ENCODE assay signal across 30 mouse cellular contexts in genomic region chr10:34531766-34532165, GRCm38 (mm10). TPM values are rescaled to one million over a fixed set of nuclear protein-coding genes. Genes with fewer than 3 reads are reported as not detected.
A peak's percentile ranks its signal among the peaks of the same experiment; 100 is the strongest.
DNase-seq lines count a peak whose midpoint lies in the region; ATAC-seq and TF ChIP-seq lines count a peak whose summit lies in the region.
"Had no signal": no experiment of that assay in that cellular context is flagged by ENCODE, and none has a peak within 500 bp of the region (broad histone marks: within the 10 kb centered on the region; RNA-seq: fewer than 3 reads in every experiment).

No protein-coding gene starts in this region.

- no peaks in the 10 kb centered on the region for H3K9me3 ChIP-seq in hindbrain, embryonic 14.5 days (ENCODE audit: control insufficient read depth, low read length)
- H3K9me3 ChIP-seq in hindbrain, embryonic 13.5 days: no peaks in the 10 kb centered on the region
- no peaks in the 10 kb centered on the region for H3K9me3 ChIP-seq in kidney, postnatal 0 days (replicated peaks; ENCODE audit: low read length)
- H3K9me3 ChIP-seq: embryonic facial prominence, embryonic 15.5 days; G1E; heart, embryonic 12.5 days; heart, embryonic 15.5 days; hindbrain, embryonic 12.5 days had no signal

- POLR2A ChIA-PET in Patski (lab: Charles Lee): no interaction called here

- DNase-seq in hindbrain, embryonic 14.5 days (ENCODE audit: low spot score): peak; percentile 19
- peak; percentile 12 for DNase-seq in kidney, postnatal 0 days (ENCODE audit: low spot score)
- no peak for DNase-seq in kidney, adult 18-20 months
- DNase-seq in 3T3-L1 (ENCODE audit: low read depth, low spot score): peak; percentile 45
- DNase-seq in Patski (ENCODE audit: low read depth, low spot score): no peak
- DNase-seq in gastrocnemius, postnatal 14 days: no peak
- DNase-seq: adrenal gland, adult 8-10 months; adrenal gland, postnatal 25 days; B cell, adult 2 months; cerebellum, adult 11-12 months; cerebellum, adult 8-10 months; cerebellum, postnatal 36 days; embryo, embryonic 11 days; forebrain, postnatal 0 days; gastrocnemius, adult 2 months; gastrocnemius, postnatal 25 days; heart, adult 18-20 months; heart, postnatal 14 days had no signal

- ATAC-seq in hindbrain, embryonic 14.5 days (ENCODE audit: low FRiP score): no peak
- ATAC-seq in hindbrain, embryonic 13.5 days (ENCODE audit: low FRiP score): no peak
- ATAC-seq in kidney, postnatal 0 days (replicated peaks; ENCODE audit: low FRiP score, low read depth): no peak
- ATAC-seq in Patski: peak; percentile 52
- ATAC-seq: activated CD4-positive, CD25-positive, alpha-beta regulatory T cell, adult 4 months; forebrain, embryonic 14.5 days; forebrain, postnatal 0 days; hindbrain, postnatal 0 days; inflammation-experienced regulatory T-cells, adult 6 months; intestine, postnatal 0 days had no signal

- H3K27me3 ChIP-seq in hindbrain, embryonic 14.5 days (ENCODE audit: control insufficient read depth, insufficient read depth, low read length): no peaks in the 10 kb centered on the region
- no peaks in the 10 kb centered on the region for H3K27me3 ChIP-seq in hindbrain, embryonic 13.5 days
- H3K27me3 ChIP-seq in kidney, postnatal 0 days (ENCODE audit: insufficient read depth, low read length): no peaks in the 10 kb centered on the region
- H3K27me3 ChIP-seq in Patski: no peaks in the 10 kb centered on the region
- H3K27me3 ChIP-seq: CH12.LX; embryonic facial prominence, embryonic 15.5 days; heart, embryonic 12.5 days; heart, embryonic 15.5 days; hindbrain, embryonic 12.5 days had no signal

- TF ChIP-seq CTCF in kidney, postnatal 0 days (IDR thresholded peaks at IDR 0.05; ENCODE audit: low read depth): no peak
- TF ChIP-seq CTCF in Patski (IDR thresholded peaks at IDR 0.05): no peak

- in situ Hi-C loops in Patski (cut with MboI; ENCODE audit: low pct_unique_long_range_greater_than_20kb): no loop called here

- no peaks in the 10 kb centered on the region for H3K4me1 ChIP-seq in hindbrain, embryonic 14.5 days (replicated peaks; ENCODE audit: control insufficient read depth, insufficient read depth, low read length)
- no peaks in the 10 kb centered on the region for H3K4me1 ChIP-seq in hindbrain, embryonic 13.5 days (replicated peaks)
- H3K4me1 ChIP-seq in kidney, postnatal 0 days (replicated peaks; ENCODE audit: insufficient read depth, low read length): no peaks in the 10 kb centered on the region
- H3K4me1 ChIP-seq: embryonic facial prominence, embryonic 15.5 days; heart, embryonic 12.5 days; heart, embryonic 15.5 days; hindbrain, embryonic 12.5 days had no signal

- H3K9ac ChIP-seq in hindbrain, embryonic 14.5 days: no peak overlapping the region
- no peak overlapping the region for H3K9ac ChIP-seq in hindbrain, embryonic 13.5 days
- H3K9ac ChIP-seq in kidney, postnatal 0 days (ENCODE audit: low read depth, low read length): no peak overlapping the region
- H3K9ac ChIP-seq: embryonic facial prominence, embryonic 15.5 days; forebrain, postnatal 0 days; heart, embryonic 12.5 days; heart, embryonic 15.5 days; hindbrain, embryonic 12.5 days had no signal

- CTCF ChIA-PET in Patski (lab: Charles Lee): interaction anchor here (0.8 to 1.0 kb wide), 3 partner anchors 19 to 40 kb away, joined by 3 read pairs; no protein-coding TSS in a partner anchor

- WGBS in hindbrain, embryonic 14.5 days: 48% methylated on average over 1 of the region's 1 CpGs
- 73% methylated on average over 1 of the region's 1 CpGs for WGBS in hindbrain, embryonic 13.5 days
- 36% methylated on average over 1 of the region's 1 CpGs for WGBS in kidney, postnatal 0 days

- H3K36me3 ChIP-seq in hindbrain, embryonic 14.5 days (replicated peaks; ENCODE audit: control insufficient read depth, insufficient read depth): no peaks in the 10 kb centered on the region
- no peaks in the 10 kb centered on the region for H3K36me3 ChIP-seq in hindbrain, embryonic 13.5 days
- no peaks in the 10 kb centered on the region for H3K36me3 ChIP-seq in kidney, postnatal 0 days (ENCODE audit: insufficient read depth, low read length)
- H3K36me3 ChIP-seq: embryonic facial prominence, embryonic 15.5 days; G1E; heart, embryonic 12.5 days; heart, embryonic 15.5 days; hindbrain, embryonic 12.5 days had no signal

- no peak overlapping the region for H3K4me3 ChIP-seq in hindbrain, embryonic 14.5 days (replicated peaks; ENCODE audit: low read length)
- H3K4me3 ChIP-seq in hindbrain, embryonic 13.5 days: no peak overlapping the region
- no peak overlapping the region for H3K4me3 ChIP-seq in kidney, postnatal 0 days (replicated peaks; ENCODE audit: low read depth, low read length)
- H3K4me3 ChIP-seq: embryonic facial prominence, embryonic 15.5 days; gastrocnemius, adult 2 months; heart, embryonic 12.5 days; heart, embryonic 15.5 days; hindbrain, embryonic 12.5 days had no signal

- intact Hi-C loops in gastrocnemius, postnatal 14 days (cut with DNase I; ENCODE audit: low total_unique reads): no loop called here

- H3K4me2 ChIP-seq in hindbrain, embryonic 14.5 days (replicated peaks): no peak overlapping the region
- no peak overlapping the region for H3K4me2 ChIP-seq in hindbrain, embryonic 13.5 days
- no peak overlapping the region for H3K4me2 ChIP-seq in kidney, postnatal 0 days (ENCODE audit: low read length)
- H3K4me2 ChIP-seq: embryonic facial prominence, embryonic 15.5 days; heart, embryonic 12.5 days; heart, embryonic 15.5 days; hindbrain, embryonic 12.5 days had no signal

- no peak overlapping the region for H3K27ac ChIP-seq in hindbrain, embryonic 14.5 days
- no peak overlapping the region for H3K27ac ChIP-seq in hindbrain, embryonic 13.5 days
- H3K27ac ChIP-seq in kidney, postnatal 0 days: no peak overlapping the region
- H3K27ac ChIP-seq: embryonic facial prominence, embryonic 15.5 days; gastrocnemius, adult 2 months; heart, embryonic 15.5 days; hindbrain, embryonic 12.5 days; hindbrain, postnatal 0 days had no signal

RNA-seq across cellular contexts. Expression of gene Frk, which starts 48.6 kb away (rescaled TPM):
- polyA plus RNA-seq in hindbrain, embryonic 14.5 days (2014; fragmentation: Nextera tagmentation; extraction: Ambion mirVana): 0.78 and 1.1 TPM in 2 replicates
- polyA plus RNA-seq in hindbrain, embryonic 13.5 days (2015; fragmentation: Nextera tagmentation; extraction: Ambion mirVana): 0.82 and 1.4 TPM in 2 replicates
- polyA plus RNA-seq in kidney, postnatal 0 days (2015; fragmentation: Nextera tagmentation; extraction: Ambion mirVana): 20.5 and 21.3 TPM in 2 replicates
- 19.8 TPM for polyA plus RNA-seq in Patski (2021)
- 1 to 10 TPM; 1.3 to 1.9 TPM for total RNA-seq in gastrocnemius, postnatal 14 days (2021)
- total RNA-seq: CH12.LX, G1E had no signal
- polyA plus RNA-seq: G1E; inflammation-experienced regulatory T-cells, adult 6 months had no signal

Comparison
In these comparisons a context has a peak if more than half of its experiments do, and no peak if none do; other contexts are left out.
1. DNase-seq: peak in hindbrain, embryonic 14.5 days (single experiment), kidney, postnatal 0 days (single experiment) and 3T3-L1 (single experiment); none in kidney, adult 18-20 months (single experiment), Patski (single experiment) and gastrocnemius, postnatal 14 days (single experiment).